Mouse (Mus musculus) forebrain, embryonic 12.5 days (tissue): ENCODE measurements around the gene Syn3. TPM values are rescaled to one million over a fixed set of nuclear protein-coding genes. Genes with fewer than 3 reads are reported as not detected.

Experiments
- ATAC-seq: fragments of 200-750 bp; cut with Nextera tagmentation; 2 replicates; pipeline ENCODE4 v1.8.0; 2017; ENCODE audit warnings: moderate TSS enrichment; ENCODE audit not compliant: low FRiP score
- H3K27ac ChIP-seq: fragments of 300-500 bp; sonication (generic); 2 replicates; pipeline ENCODE4 v1.5.1; 2016; ENCODE audit warnings: mild to moderate bottlenecking
- H3K27me3 ChIP-seq: fragments of 300-500 bp; sonication (generic); 2 replicates; pipeline ENCODE4 v1.6.1; 2016; ENCODE audit warnings: mild to moderate bottlenecking
- H3K36me3 ChIP-seq: fragments of 300-500 bp; sonication (generic); replicated peaks from 2 replicates; pipeline ENCODE4 v1.6.1; 2016; ENCODE audit warnings: mild to moderate bottlenecking
- H3K4me1 ChIP-seq: fragments of 300-500 bp; sonication (generic); 2 replicates; pipeline ENCODE4 v1.6.1; 2016
- H3K4me2 ChIP-seq: fragments of 300-500 bp; sonication (generic); 2 replicates; pipeline ENCODE4 v1.6.1; 2016; ENCODE audit warnings: mild to moderate bottlenecking, moderate library complexity
- H3K4me3 ChIP-seq: fragments of 300-500 bp; sonication (generic); replicated peaks from 2 replicates; pipeline ENCODE4 v1.5.1; 2016; ENCODE audit warnings: mild to moderate bottlenecking
- H3K9ac ChIP-seq: fragments of 300-500 bp; sonication (generic); 2 replicates; pipeline ENCODE4 v1.6.1; 2016; ENCODE audit warnings: mild to moderate bottlenecking
- H3K9me3 ChIP-seq: fragments of 300-500 bp; sonication (generic); 2 replicates; pipeline ENCODE4 v1.6.1; 2016
- WGBS: fragments of 180-500 bp; shearing (Covaris S2); methylation state at CpG from one replicate; pipeline ENCODE4 v1.1.7; 2016; 5-methylcytosine and 5-hydroxymethylcytosine counted together
- polyA plus RNA-seq: library from polyadenylated mRNA; unstranded; fragments of >200 nt; fragmentation: Nextera tagmentation; extraction: Ambion mirVana; gene quantifications from 2 replicates; pipeline ENCODE4 v1.2.1, GENCODE M21; 2016

Syn3 gene
- polyA plus RNA-seq, 1 experiment from 2014 or later, result 9.2 TPM

DNA sequence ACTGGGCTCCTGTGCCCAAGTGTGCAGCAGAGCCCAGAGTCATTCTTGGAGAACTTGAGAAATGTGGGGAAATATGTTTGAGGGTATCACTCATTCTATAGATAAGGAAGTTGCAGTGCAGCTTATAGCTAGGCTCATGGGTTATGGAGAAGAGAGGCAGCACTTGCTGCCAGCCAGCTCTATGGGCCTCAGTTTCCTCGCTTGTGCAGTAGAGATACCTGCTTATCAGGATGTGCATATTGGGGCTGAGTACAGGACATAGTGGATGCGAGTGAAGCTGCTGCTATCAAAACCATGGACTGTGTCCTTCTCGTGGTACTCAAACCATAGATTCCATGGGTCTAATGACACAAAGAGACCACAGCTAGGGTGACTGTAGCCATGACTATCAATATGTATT is 146.2 kb downstream of the Syn3 start:
- Histone ChIP-seq H3K27me3 (no peaks in the 10 kb centered on the region), H3K9ac (no peak overlapping the region), H3K4me2 (no peak overlapping the region), H3K4me3 (no peak overlapping the region), H3K9me3 (no peaks in the 10 kb centered on the region), H3K36me3 (no peaks in the 10 kb centered on the region), H3K4me1 (no peaks in the 10 kb centered on the region), H3K27ac (no peak overlapping the region)
- WGBS, result 98% methylated on average over 3 of the region's 3 CpGs
- ATAC-seq, result no peak

DNA sequence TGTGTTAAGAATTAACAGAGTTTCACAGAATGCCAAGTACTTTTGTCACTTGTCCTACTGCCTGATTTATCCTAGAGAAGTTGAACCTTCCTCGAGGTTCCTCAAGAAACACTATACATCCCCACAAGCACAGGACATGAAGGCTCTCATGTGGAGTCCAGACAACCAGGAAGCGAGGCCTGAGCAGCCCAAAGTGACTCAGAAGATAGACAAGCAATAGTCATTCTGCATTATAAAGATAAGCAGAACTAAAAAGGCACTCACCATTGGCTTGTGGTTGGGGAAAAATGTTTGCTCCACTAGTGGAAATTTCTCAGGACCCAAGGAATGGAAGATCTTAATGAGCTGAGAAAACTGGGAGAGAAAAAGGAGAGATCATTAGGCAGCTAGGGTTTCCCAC is 147.4 kb downstream of the Syn3 start:
- Histone ChIP-seq H3K36me3 (no peaks in the 10 kb centered on the region), H3K9me3 (no peaks in the 10 kb centered on the region), H3K27me3 (no peaks in the 10 kb centered on the region), H3K4me1 (no peaks in the 10 kb centered on the region), H3K9ac (no peak overlapping the region), H3K4me3 (no peak overlapping the region), H3K27ac (no peak overlapping the region), H3K4me2 (no peak overlapping the region)
- ATAC-seq, result no peak
- WGBS, result 86% methylated on average over 2 of the region's 2 CpGs

DNA sequence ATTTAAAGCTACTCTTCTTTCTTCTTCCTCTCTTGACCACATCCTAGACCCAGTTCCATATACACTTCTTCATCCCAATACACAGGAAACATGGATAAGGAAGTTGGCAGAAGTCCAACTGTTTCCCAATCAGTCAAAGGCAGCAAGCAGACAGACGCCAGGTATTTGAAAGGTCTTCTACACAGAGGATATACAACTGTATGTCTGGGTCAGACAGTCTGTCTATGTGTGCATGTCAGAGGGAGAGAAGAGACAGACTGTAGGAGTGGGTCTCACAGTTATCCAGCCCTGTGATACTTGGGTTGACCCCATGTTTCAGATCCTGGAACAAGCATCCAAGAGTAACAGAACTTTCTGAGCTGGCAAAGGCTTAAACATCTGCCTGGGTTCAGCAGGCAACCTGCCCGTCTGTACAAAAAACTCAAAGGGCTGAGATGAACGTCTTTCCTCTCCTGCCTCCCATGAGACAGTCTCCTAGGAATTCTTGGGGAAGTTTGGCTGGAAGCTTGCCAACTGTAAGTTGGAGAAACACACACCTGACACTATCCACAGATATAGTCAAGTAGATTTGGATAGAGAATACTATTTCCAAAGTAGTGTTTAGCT is 152.4 kb downstream of the Syn3 start:
- no peaks in the 10 kb centered on the region for H3K27me3 ChIP-seq
- no peak overlapping the region for H3K4me3 ChIP-seq
- no peak overlapping the region for H3K4me2 ChIP-seq
- peaks cover 17% of the 10 kb centered on the region for H3K4me1 ChIP-seq
- 0 out of 2 replicates have a peak, but pooled peaks cover 4% of the 10 kb centered on the region for H3K36me3 ChIP-seq
- no peak overlapping the region for H3K27ac ChIP-seq
- ATAC-seq, result no peak
- H3K9ac ChIP-seq, result no peak overlapping the region
- whole genome bisulfite sequencing, result 82% methylated on average over 3 of the region's 3 CpGs
- no peaks in the 10 kb centered on the region for H3K9me3 ChIP-seq

DNA sequence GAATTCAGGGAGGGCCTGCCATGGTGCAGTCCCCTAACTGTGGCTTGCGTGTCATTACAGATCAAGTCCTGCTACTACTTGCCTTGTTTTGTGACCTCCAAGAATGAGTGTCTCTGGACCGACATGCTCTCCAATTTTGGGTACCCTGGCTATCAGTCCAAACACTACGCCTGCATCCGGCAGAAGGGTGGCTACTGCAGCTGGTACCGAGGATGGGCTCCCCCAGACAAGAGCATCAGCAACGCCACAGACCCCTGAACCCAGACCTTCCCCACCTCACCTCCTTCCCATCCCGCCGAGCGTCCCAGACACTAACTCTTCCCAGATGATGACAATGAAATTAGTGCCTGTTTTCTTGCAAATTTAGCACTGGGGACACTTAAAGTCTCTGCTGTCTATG is 153.1 kb downstream of the Syn3 start:
- H3K4me2 ChIP-seq, result no peak overlapping the region
- H3K36me3 ChIP-seq, result 0 out of 2 replicates have a peak, but pooled peaks cover 4% of the 10 kb centered on the region
- no peak overlapping the region for H3K9ac ChIP-seq
- no peaks in the 10 kb centered on the region for H3K27me3 ChIP-seq
- peaks cover 17% of the 10 kb centered on the region for H3K4me1 ChIP-seq
- no peak for ATAC-seq
- 90% methylated on average over 9 of the region's 9 CpGs for WGBS
- H3K27ac ChIP-seq, result no peak overlapping the region
- H3K9me3 ChIP-seq, result no peaks in the 10 kb centered on the region
- H3K4me3 ChIP-seq, result no peak overlapping the region

DNA sequence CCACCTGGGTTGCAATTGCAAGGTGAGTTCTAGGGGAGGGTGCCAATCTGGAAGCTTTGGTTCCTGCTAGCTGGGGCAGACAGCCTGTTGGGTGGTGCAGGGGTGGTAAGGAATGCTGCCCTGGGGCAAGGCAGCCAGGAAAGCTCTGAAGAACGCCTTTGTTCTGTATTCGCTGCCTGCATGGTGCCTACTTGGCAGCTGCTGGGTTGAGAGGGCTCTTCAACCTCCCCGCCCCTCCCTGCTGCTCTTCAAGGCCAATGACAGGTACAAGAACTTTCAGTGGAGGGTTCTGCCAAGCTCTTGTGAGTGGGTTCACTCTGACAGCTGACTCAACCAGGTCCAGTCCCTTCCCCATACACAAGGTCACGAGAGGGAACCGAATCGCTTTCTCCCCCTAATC is 154.0 kb downstream of the Syn3 start:
- Histone ChIP-seq H3K4me3 (no peak overlapping the region), H3K9me3 (no peaks in the 10 kb centered on the region), H3K4me1 (peaks cover 17% of the 10 kb centered on the region), H3K27me3 (no peaks in the 10 kb centered on the region), H3K27ac (no peak overlapping the region), H3K4me2 (no peak overlapping the region), H3K36me3 (0 out of 2 replicates have a peak, but pooled peaks cover 4% of the 10 kb centered on the region), H3K9ac (no peak overlapping the region)
- no peak for ATAC-seq
- WGBS, result 81% methylated on average over 6 of the region's 6 CpGs

DNA sequence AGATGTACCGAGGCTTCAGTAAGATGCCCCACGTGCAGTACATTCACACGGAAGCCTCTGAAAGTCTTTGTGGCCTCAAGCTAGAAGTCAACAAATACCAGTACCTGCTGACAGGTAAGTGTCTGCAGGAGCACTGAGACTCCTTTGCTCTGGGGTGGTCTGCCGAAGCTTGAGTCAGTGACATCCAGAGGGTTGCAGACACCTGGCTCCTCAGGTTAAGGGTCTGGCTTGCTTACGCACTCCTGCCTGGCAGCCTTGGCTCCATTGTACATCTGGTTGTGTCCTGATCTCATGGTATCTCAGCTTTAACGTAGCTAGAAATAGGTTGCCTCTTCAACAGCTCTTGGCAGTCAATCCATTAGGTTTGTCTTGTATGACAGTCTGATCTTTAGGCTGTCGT is 154.8 kb downstream of the Syn3 start:
- H3K27ac ChIP-seq, result no peak overlapping the region
- H3K4me1 ChIP-seq, result peaks cover 17% of the 10 kb centered on the region
- no peak for ATAC-seq
- 93% methylated on average over 7 of the region's 7 CpGs for WGBS
- H3K9me3 ChIP-seq, result no peaks in the 10 kb centered on the region
- no peaks in the 10 kb centered on the region for H3K27me3 ChIP-seq
- no peak overlapping the region for H3K4me3 ChIP-seq
- H3K36me3 ChIP-seq, result 0 out of 2 replicates have a peak, but pooled peaks cover 4% of the 10 kb centered on the region
- no peak overlapping the region for H3K9ac ChIP-seq
- no peak overlapping the region for H3K4me2 ChIP-seq

DNA sequence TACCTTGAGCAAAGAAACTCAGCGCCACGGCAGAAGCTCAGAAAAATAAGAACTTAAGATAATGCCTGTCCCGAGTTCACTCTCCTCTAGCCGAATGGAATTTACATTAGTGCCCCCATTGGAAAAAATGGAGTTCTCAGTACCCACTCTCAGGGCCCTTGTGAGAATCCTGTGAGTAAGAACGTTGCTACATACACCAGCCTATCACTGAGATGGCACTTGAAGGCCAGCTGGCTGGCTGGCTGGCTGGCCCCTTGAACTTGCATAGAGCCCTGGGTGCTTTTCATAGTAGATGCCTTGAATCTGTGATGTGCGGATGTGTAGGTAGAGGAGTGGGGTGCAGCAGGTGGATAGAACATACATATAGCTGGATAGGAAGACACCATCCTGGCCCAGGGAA is 155.3 kb downstream of the Syn3 start:
- Histone ChIP-seq H3K36me3 (0 out of 2 replicates have a peak, but pooled peaks cover 4% of the 10 kb centered on the region), H3K27ac (no peak overlapping the region), H3K27me3 (no peaks in the 10 kb centered on the region), H3K4me2 (no peak overlapping the region), H3K4me1 (peaks cover 18% of the 10 kb centered on the region), H3K9ac (no peak overlapping the region), H3K4me3 (no peak overlapping the region), H3K9me3 (no peaks in the 10 kb centered on the region)
- ATAC-seq, result no peak
- whole genome bisulfite sequencing, result 88% methylated on average over 6 of the region's 6 CpGs

DNA sequence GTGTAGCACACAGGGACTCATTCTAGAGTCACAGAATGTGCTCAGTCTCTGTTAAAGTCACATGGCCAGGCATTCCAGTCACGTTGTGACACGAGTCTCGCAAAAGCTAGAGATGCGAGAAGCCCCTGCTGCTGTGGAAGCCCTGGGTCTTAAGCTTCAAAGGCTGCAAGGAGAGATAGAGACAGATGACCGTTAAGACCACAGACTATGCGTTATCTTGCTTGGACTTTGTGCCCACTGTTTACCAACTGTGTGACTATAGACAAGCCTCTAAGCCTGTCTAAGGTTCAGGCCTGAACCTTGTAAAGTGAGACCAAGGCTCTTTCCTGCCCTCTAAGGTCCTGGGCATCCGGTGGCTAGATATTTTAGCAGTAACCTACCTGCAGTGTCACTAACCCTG is 156.0 kb downstream of the Syn3 start:
- WGBS, result 71% methylated on average over 7 of the region's 7 CpGs
- no peaks in the 10 kb centered on the region for H3K9me3 ChIP-seq
- no peak overlapping the region for H3K9ac ChIP-seq
- ATAC-seq, result no peak
- H3K4me2 ChIP-seq, result no peak overlapping the region
- 0 out of 2 replicates have a peak, but pooled peaks cover 4% of the 10 kb centered on the region for H3K36me3 ChIP-seq
- H3K4me3 ChIP-seq, result no peak overlapping the region
- peaks cover 23% of the 10 kb centered on the region for H3K4me1 ChIP-seq
- no peaks in the 10 kb centered on the region for H3K27me3 ChIP-seq
- H3K27ac ChIP-seq, result no peak overlapping the region

DNA sequence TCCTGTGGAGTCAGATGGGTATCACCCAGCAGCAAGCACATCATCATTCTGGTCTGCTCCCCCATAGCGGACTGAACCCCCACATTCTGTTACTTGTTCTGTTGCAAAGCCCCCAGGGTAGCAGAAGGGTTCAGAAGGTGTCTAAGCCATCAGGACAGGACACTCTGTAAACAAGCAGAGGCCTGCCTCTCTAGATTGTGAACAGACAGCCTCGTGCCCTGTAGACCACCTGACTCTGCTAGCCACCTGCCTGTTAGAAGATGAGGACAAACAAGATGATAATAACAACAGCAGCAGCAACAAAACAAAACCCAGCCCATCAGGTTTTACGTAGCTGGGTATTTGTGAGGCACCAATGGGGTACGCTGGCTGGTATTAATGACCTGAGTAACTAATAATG is 156.5 kb downstream of the Syn3 start:
- Histone ChIP-seq H3K27me3 (no peaks in the 10 kb centered on the region), H3K9me3 (no peaks in the 10 kb centered on the region), H3K4me3 (no peak overlapping the region), H3K4me2 (no peak overlapping the region), H3K4me1 (peaks cover 23% of the 10 kb centered on the region), H3K36me3 (0 out of 2 replicates have a peak, but pooled peaks cover 4% of the 10 kb centered on the region), H3K27ac (no peak overlapping the region), H3K9ac (no peak overlapping the region)
- no peak for ATAC-seq
- WGBS, result 80% methylated on average over 4 of the region's 4 CpGs

DNA sequence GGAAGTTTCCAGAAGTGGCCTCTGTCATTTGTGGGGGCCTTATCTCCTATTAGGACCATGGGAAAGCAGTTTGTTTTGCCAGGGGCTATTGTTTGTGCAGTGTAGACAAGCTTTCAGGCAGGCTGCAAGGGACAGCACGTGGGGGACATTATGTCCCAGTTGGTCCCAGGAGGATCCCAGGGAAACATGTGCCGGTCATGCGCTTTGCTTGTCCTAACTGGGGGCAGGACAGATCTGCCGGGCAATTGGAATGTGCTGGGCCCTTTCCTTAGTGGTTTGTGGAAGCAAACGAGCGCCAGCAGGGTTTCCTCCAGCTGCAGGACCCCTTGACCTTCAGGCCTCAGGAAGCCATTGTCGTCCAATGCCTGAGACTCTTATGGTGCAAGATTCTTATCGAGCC is 157.1 kb downstream of the Syn3 start:
- no peaks in the 10 kb centered on the region for H3K27me3 ChIP-seq
- no peak overlapping the region for H3K27ac ChIP-seq
- H3K4me2 ChIP-seq, result no peak overlapping the region
- WGBS, result 25% methylated on average over 8 of the region's 8 CpGs
- no peak for ATAC-seq
- no peak overlapping the region for H3K9ac ChIP-seq
- 0 out of 2 replicates have a peak, but pooled peaks cover 4% of the 10 kb centered on the region for H3K36me3 ChIP-seq
- H3K4me1 ChIP-seq, result peaks cover 23% of the 10 kb centered on the region
- H3K4me3 ChIP-seq, result no peak overlapping the region
- no peaks in the 10 kb centered on the region for H3K9me3 ChIP-seq

DNA sequence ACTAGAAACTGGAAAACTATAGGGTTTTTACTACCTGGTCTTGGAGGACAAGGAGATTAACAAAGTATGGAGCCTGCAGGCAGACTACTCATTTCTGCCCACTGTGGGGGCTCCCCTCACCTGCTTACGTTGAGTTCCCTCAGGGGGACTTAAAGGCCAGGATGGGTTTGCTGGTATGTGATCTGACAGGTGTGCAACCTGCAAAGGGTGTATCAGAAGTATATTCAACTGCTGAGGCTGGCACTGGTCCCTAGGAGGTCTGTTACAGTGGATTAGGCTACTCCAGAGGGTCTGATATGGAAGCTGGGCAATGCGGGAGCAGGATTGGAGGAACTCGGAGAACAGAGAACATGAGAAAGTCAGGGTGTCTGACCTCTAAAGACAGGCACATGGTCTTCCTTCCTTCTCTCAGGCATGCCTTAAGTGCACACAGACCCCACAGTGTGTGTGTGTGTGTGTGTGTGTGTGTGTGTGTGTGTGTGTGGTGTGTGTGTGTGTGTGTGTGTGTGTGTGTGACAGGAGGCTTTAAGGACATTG is 157.6 kb downstream of the Syn3 start:
- Histone ChIP-seq H3K27ac (no peak overlapping the region), H3K36me3 (0 out of 2 replicates have a peak, but pooled peaks cover 4% of the 10 kb centered on the region), H3K9me3 (no peaks in the 10 kb centered on the region), H3K4me3 (no peak overlapping the region), H3K9ac (no peak overlapping the region), H3K4me1 (peaks cover 23% of the 10 kb centered on the region), H3K4me2 (no peak overlapping the region), H3K27me3 (no peaks in the 10 kb centered on the region)
- no peak for ATAC-seq
- 74% methylated on average over 3 of the region's 3 CpGs for WGBS

DNA sequence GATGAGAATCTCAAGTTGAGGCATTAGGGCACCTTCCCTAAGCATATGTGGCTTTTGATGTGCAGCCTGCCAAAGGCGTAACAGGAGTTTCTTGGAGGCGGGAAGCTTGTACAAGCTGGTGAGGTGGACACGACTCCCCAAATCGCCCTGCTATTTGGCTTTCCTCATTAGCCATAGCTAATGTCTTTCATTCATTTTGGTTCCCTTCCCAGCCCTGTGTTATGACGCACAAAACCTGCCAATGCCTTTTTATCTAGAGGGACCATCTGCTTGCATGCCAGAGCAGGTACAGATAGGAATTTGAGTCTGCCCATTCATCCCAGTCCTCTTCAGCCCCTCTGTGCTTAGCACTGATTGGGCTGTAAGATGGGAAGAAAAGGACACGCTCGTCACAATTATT is 158.3 kb downstream of the Syn3 start:
- ATAC-seq, result no peak
- 80% methylated on average over 7 of the region's 7 CpGs for WGBS
- peaks cover 23% of the 10 kb centered on the region for H3K4me1 ChIP-seq
- 0 out of 2 replicates have a peak, but pooled peaks cover 4% of the 10 kb centered on the region for H3K36me3 ChIP-seq
- H3K4me3 ChIP-seq, result no peak overlapping the region
- no peaks in the 10 kb centered on the region for H3K27me3 ChIP-seq
- no peak overlapping the region for H3K9ac ChIP-seq
- H3K4me2 ChIP-seq, result no peak overlapping the region
- H3K27ac ChIP-seq, result no peak overlapping the region
- H3K9me3 ChIP-seq, result no peaks in the 10 kb centered on the region
